Mouse (Mus musculus): ENCODE measurements around the gene Gm36210. TPM values are rescaled to one million over a fixed set of nuclear protein-coding genes. Genes with fewer than 3 reads are reported as not detected.
A peak's percentile ranks its signal among the peaks of the same experiment; 100 is the strongest.
"Not testable (repeated sequence)": the region's sequence is repeated elsewhere in the genome, so short reads cannot be mapped to it uniquely, and the experiment has no call there.

Gene Gm36210
- polyA plus RNA-seq, 1 experiment from 2014 or later: 0.26 TPM

GRCm38 (mm10) chr7:4866631-4867180 lies 39.6 kb downstream of the Gm36210 start:
- Histone ChIP-seq H3K9ac (peak overlapping the region; percentile 73), H3K27ac (no peak overlapping the region), H3K27me3 (no peaks in the 10 kb centered on the region), H3K4me2 (peak overlapping the region; percentile 65), H3K9me3 (replicated peaks) (no peaks in the 10 kb centered on the region), H3K4me1 (peaks cover 10% of the 10 kb centered on the region), H3K36me3 (ENCODE audit: poor library complexity, severe bottlenecking) (no peaks in the 10 kb centered on the region), H3K4me3 (peak overlapping the region; percentile 55)
- peak; percentile 5 for ATAC-seq
- 22% methylated on average over 10 of the region's 10 CpGs for WGBS

- Histone ChIP-seq H3K9ac (peak overlapping the region; percentile 73), H3K36me3 (ENCODE audit: poor library complexity, severe bottlenecking) (no peaks in the 10 kb centered on the region), H3K4me2 (peak overlapping the region; percentile 65), H3K9me3 (replicated peaks) (no peaks in the 10 kb centered on the region), H3K27me3 (no peaks in the 10 kb centered on the region), H3K27ac (peak overlapping the region; percentile 20; the same call in 1 of the 2 replicates), H3K4me1 (peaks cover 10% of the 10 kb centered on the region), H3K4me3 (peak overlapping the region; percentile 55)
- peak; percentile 100 for ATAC-seq
- WGBS: 5% methylated on average over 40 of the region's 40 CpGs
Observed at GRCm38 (mm10) chr7:4865579-4866493, 40.5 kb downstream of the Gm36210 start.

GRCm38 (mm10) chr7:4865090-4865489 lies 41.2 kb downstream of the Gm36210 start:
- Histone ChIP-seq H3K4me1 (peaks cover 10% of the 10 kb centered on the region), H3K4me3 (peak overlapping the region; percentile 55), H3K9me3 (replicated peaks) (no peaks in the 10 kb centered on the region), H3K36me3 (ENCODE audit: poor library complexity, severe bottlenecking) (no peaks in the 10 kb centered on the region), H3K27me3 (no peaks in the 10 kb centered on the region), H3K9ac (no peak overlapping the region), H3K27ac (peak overlapping the region; percentile 20; the same call in 1 of the 2 replicates), H3K4me2 (peak overlapping the region; percentile 65)
- 63% methylated on average over 5 of the region's 5 CpGs for WGBS
- ATAC-seq: 0 out of 2 replicates have a peak, but pooled peaks have one; percentile 2

- Histone ChIP-seq H3K36me3 (ENCODE audit: poor library complexity, severe bottlenecking) (no peaks in the 10 kb centered on the region), H3K4me2 (no peak overlapping the region), H3K4me3 (no peak overlapping the region), H3K27ac (no peak overlapping the region), H3K9me3 (replicated peaks) (no peaks in the 10 kb centered on the region), H3K9ac (no peak overlapping the region), H3K4me1 (peaks cover 10% of the 10 kb centered on the region), H3K27me3 (no peaks in the 10 kb centered on the region)
- ATAC-seq: no peak
- 84% methylated on average over 5 of the region's 5 CpGs for WGBS
Observed at GRCm38 (mm10) chr7:4864130-4864845, 42.0 kb downstream of the Gm36210 start.

- H3K4me2 ChIP-seq: no peak overlapping the region
- WGBS: 81% methylated on average over 7 of the region's 7 CpGs
- H3K9me3 ChIP-seq (replicated peaks): no peaks in the 10 kb centered on the region
- no peak overlapping the region for H3K4me3 ChIP-seq
- no peak overlapping the region for H3K9ac ChIP-seq
- H3K36me3 ChIP-seq (ENCODE audit: poor library complexity, severe bottlenecking): no peaks in the 10 kb centered on the region
- H3K4me1 ChIP-seq: peaks cover 10% of the 10 kb centered on the region
- no peak for ATAC-seq
- no peaks in the 10 kb centered on the region for H3K27me3 ChIP-seq
- H3K27ac ChIP-seq: no peak overlapping the region
Observed at GRCm38 (mm10) chr7:4863541-4864080, 42.7 kb downstream of the Gm36210 start.

GRCm38 (mm10) chr7:4863041-4863440 lies 43.3 kb downstream of the Gm36210 start:
- Histone ChIP-seq H3K36me3 (ENCODE audit: poor library complexity, severe bottlenecking) (no peaks in the 10 kb centered on the region), H3K27me3 (no peaks in the 10 kb centered on the region), H3K4me3 (no peak overlapping the region), H3K27ac (no peak overlapping the region), H3K9me3 (replicated peaks) (no peaks in the 10 kb centered on the region), H3K9ac (no peak overlapping the region), H3K4me1 (peaks cover 10% of the 10 kb centered on the region), H3K4me2 (no peak overlapping the region)
- WGBS: 54% methylated on average over 1 of the region's 1 CpGs
- ATAC-seq: no peak

GRCm38 (mm10) chr7:4860926-4861325 lies 45.4 kb downstream of the Gm36210 start:
- H3K36me3 ChIP-seq (ENCODE audit: poor library complexity, severe bottlenecking): not testable (repeated sequence)

GRCm38 (mm10) chr7:4859418-4859978 lies 46.8 kb downstream of the Gm36210 start:
- H3K9ac ChIP-seq: no peak overlapping the region

More at GRCm38 (mm10) chr7:4860926-4861325, 45.4 kb downstream of the Gm36210 start:
- not testable (repeated sequence) for H3K4me1 ChIP-seq; H3K27ac ChIP-seq; H3K9me3 ChIP-seq (replicated peaks); H3K27me3 ChIP-seq; H3K9ac ChIP-seq; H3K4me2 ChIP-seq; ATAC-seq; H3K4me3 ChIP-seq
- 78% methylated on average over 3 of the region's 3 CpGs for WGBS

GRCm38 (mm10) chr7:4857321-4857720 lies 49.0 kb downstream of the Gm36210 start:
- WGBS: 50% methylated on average over 7 of the region's 7 CpGs
- H3K27me3 ChIP-seq: 0 out of 2 replicates have a peak, but pooled peaks cover 4% of the 10 kb centered on the region
- no peaks in the 10 kb centered on the region for H3K9me3 ChIP-seq (replicated peaks)

More at GRCm38 (mm10) chr7:4859418-4859978, 46.8 kb downstream of the Gm36210 start:
- H3K4me3 ChIP-seq: no peak overlapping the region
- 0 out of 2 replicates have a peak, but pooled peaks cover 4% of the 10 kb centered on the region for H3K27me3 ChIP-seq
- 83% methylated on average over 12 of the region's 12 CpGs for WGBS
- H3K27ac ChIP-seq: no peak overlapping the region
- H3K9me3 ChIP-seq (replicated peaks): no peaks in the 10 kb centered on the region
- ATAC-seq: no peak
- no peaks in the 10 kb centered on the region for H3K36me3 ChIP-seq (ENCODE audit: poor library complexity, severe bottlenecking)
- H3K4me1 ChIP-seq: no peaks in the 10 kb centered on the region
- H3K4me2 ChIP-seq: no peak overlapping the region

GRCm38 (mm10) chr7:4856508-4856907 lies 49.8 kb downstream of the Gm36210 start:
- H3K4me3 ChIP-seq: no peak overlapping the region
- no peaks in the 10 kb centered on the region for H3K4me1 ChIP-seq
- no peak overlapping the region for H3K27ac ChIP-seq
- H3K36me3 ChIP-seq (ENCODE audit: poor library complexity, severe bottlenecking): no peaks in the 10 kb centered on the region
- H3K9me3 ChIP-seq (replicated peaks): no peaks in the 10 kb centered on the region
- H3K27me3 ChIP-seq: 0 out of 2 replicates have a peak, but pooled peaks cover 4% of the 10 kb centered on the region
- no peak overlapping the region for H3K9ac ChIP-seq
- 85% methylated on average over 9 of the region's 9 CpGs for WGBS
- H3K4me2 ChIP-seq: no peak overlapping the region
- ATAC-seq: no peak

More at GRCm38 (mm10) chr7:4857321-4857720, 49.0 kb downstream of the Gm36210 start:
- Histone ChIP-seq H3K4me2 (no peak overlapping the region), H3K36me3 (ENCODE audit: poor library complexity, severe bottlenecking) (no peaks in the 10 kb centered on the region), H3K27ac (no peak overlapping the region), H3K9ac (no peak overlapping the region), H3K4me1 (no peaks in the 10 kb centered on the region), H3K4me3 (no peak overlapping the region)
- no peak for ATAC-seq

- 83% methylated on average over 3 of the region's 3 CpGs for WGBS
- no peak overlapping the region for H3K9ac ChIP-seq
- H3K4me1 ChIP-seq: no peaks in the 10 kb centered on the region
- H3K27ac ChIP-seq: no peak overlapping the region
- H3K4me3 ChIP-seq: no peak overlapping the region
- H3K27me3 ChIP-seq: 0 out of 2 replicates have a peak, but pooled peaks cover 4% of the 10 kb centered on the region
- no peak overlapping the region for H3K4me2 ChIP-seq
- no peaks in the 10 kb centered on the region for H3K9me3 ChIP-seq (replicated peaks)
- no peak for ATAC-seq
- H3K36me3 ChIP-seq (ENCODE audit: poor library complexity, severe bottlenecking): no peaks in the 10 kb centered on the region
Observed at GRCm38 (mm10) chr7:4853613-4854012, 52.7 kb downstream of the Gm36210 start.

Measured in forebrain, embryonic 13.5 days (tissue).